26 mouse cellular contexts compared by ENCODE assay signal in genomic region chr2:3922739-3923138, GRCm38 (mm10).
DNase-seq lines count a peak whose midpoint lies in the region; ATAC-seq lines count a peak whose summit lies in the region.
"Had no signal": no experiment of that assay in that cellular context is flagged by ENCODE, and none has a peak within 500 bp of the region (broad histone marks: within the 10 kb centered on the region; RNA-seq: fewer than 3 reads in every experiment).

No protein-coding gene starts in this region.

- H3K27me3 ChIP-seq in kidney, embryonic 15.5 days: no peaks in the 10 kb centered on the region
- H3K27me3 ChIP-seq: CH12.LX; heart, embryonic 13.5 days; hindbrain, embryonic 13.5 days; neural tube, embryonic 15.5 days had no signal

- no peak overlapping the region for H3K9ac ChIP-seq in kidney, embryonic 15.5 days
- H3K9ac ChIP-seq: heart, embryonic 13.5 days; hindbrain, embryonic 13.5 days; liver, embryonic 14.5 days; lung, embryonic 14.5 days; neural tube, embryonic 15.5 days had no signal

- no peak overlapping the region for H3K27ac ChIP-seq in kidney, embryonic 15.5 days
- H3K27ac ChIP-seq: heart, adult 2 months; heart, embryonic 13.5 days; hindbrain, embryonic 13.5 days; kidney, postnatal 0 days; left cerebral cortex, adult 2 months; liver, embryonic 14.5 days; midbrain, embryonic 10.5 days; neural tube, embryonic 15.5 days had no signal

- H3K4me3 ChIP-seq in kidney, embryonic 15.5 days (replicated peaks): no peak overlapping the region
- H3K4me3 ChIP-seq: heart, adult 2 months; heart, embryonic 13.5 days; hindbrain, embryonic 13.5 days; left cerebral cortex, adult 2 months; midbrain, embryonic 10.5 days; neural tube, embryonic 15.5 days had no signal

- H3K9me3 ChIP-seq in kidney, embryonic 15.5 days (replicated peaks): no peaks in the 10 kb centered on the region
- H3K9me3 ChIP-seq: G1E; heart, embryonic 13.5 days; hindbrain, embryonic 13.5 days; midbrain, embryonic 10.5 days; neural tube, embryonic 15.5 days had no signal

- ATAC-seq in kidney, embryonic 15.5 days (replicated peaks; ENCODE audit: low FRiP score): no peak
- ATAC-seq: forebrain, embryonic 16.5 days; midbrain, embryonic 16.5 days had no signal

- no peak overlapping the region for H3K4me2 ChIP-seq in kidney, embryonic 15.5 days
- H3K4me2 ChIP-seq: heart, embryonic 13.5 days; hindbrain, embryonic 13.5 days; lung, embryonic 14.5 days; neural tube, embryonic 15.5 days had no signal

- H3K4me1 ChIP-seq in kidney, embryonic 15.5 days: no peaks in the 10 kb centered on the region
- H3K4me1 ChIP-seq: heart, embryonic 13.5 days had no signal

- peak; percentile 19 to 26 for DNase-seq in CD8-positive naive resting alpha-beta T cell, adult 2 months (ENCODE audit: low read depth in 2 of 2, low spot score in 2 of 2)
- DNase-seq in T-cell, adult 2 months (ENCODE audit: low spot score): peak; percentile 67
- DNase-seq in naive thymus-derived CD4-positive, alpha-beta T cell, adult 2 months (ENCODE audit: low read depth): peak; percentile 74
- peak; percentile 54 for DNase-seq in thymus, postnatal 25 days
- DNase-seq in urinary bladder, postnatal 14 days (ENCODE audit: low spot score): no peak
- no peak for DNase-seq in spleen, postnatal 10 days (ENCODE audit: low spot score in 2 of 2)
- DNase-seq: adrenal gland, postnatal 14 days; cerebellum, adult 2 months; cerebellum, postnatal 25 days; gastrocnemius, postnatal 25 days; heart, adult 2 months; kidney, adult 11 months; lung, embryonic 14.5 days; lung, postnatal 4 days had no signal

- 83% methylated on average over 4 of the region's 4 CpGs for WGBS in kidney, embryonic 15.5 days

- H3K36me3 ChIP-seq in kidney, embryonic 15.5 days: no peaks in the 10 kb centered on the region
- H3K36me3 ChIP-seq: G1E; heart, embryonic 13.5 days; hindbrain, embryonic 13.5 days; midbrain, embryonic 10.5 days; neural tube, embryonic 15.5 days had no signal

Comparison
In these comparisons a context has a peak if more than half of its experiments do, and no peak if none do; other contexts are left out.
1. DNase-seq: peak in CD8-positive naive resting alpha-beta T cell, adult 2 months (2 of 2), T-cell, adult 2 months (single experiment), naive thymus-derived CD4-positive, alpha-beta T cell, adult 2 months (single experiment) and thymus, postnatal 25 days (single experiment); none in urinary bladder, postnatal 14 days (single experiment) and spleen, postnatal 10 days (0 of 2).